ENCODE assay signal across 10 mouse cellular contexts in the genomic region with DNA sequence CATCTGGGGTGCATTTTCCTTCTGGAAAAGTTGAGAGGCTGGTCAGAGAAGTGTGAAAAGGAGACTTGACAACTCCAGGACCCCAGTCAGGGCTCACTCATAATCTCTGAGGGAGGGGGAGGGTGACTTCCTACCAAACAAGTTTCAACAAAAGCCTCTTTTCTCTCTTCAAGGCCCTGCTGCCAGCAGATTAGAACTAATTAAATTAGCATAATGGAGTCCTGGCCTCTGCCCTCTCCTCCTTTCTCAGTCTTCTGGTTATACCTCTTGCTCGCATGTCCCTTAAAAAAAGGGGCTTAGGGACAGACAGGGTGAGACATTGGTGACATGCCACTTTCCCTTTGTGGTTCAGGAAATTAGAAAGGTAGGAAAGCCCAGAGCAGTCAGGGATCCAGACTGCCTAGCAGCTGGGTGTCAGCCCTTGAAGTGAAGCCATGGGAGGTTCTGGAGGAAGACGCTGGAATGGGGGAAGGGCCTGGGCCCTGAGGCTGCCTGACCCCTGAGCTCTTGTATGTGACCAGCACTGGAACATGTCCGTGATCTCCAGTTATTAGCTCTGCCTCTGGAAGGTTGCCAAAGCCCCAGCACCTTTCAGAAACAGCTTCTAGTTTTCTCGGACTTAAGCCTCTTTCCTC. TPM values are rescaled to one million over a fixed set of nuclear protein-coding genes. Genes with fewer than 3 reads are reported as not detected.
DNase-seq lines count a peak whose midpoint lies in the region; ATAC-seq and TF ChIP-seq lines count a peak whose summit lies in the region.
"Had no signal": no experiment of that assay in that cellular context is flagged by ENCODE, and none has a peak within 500 bp of the region (broad histone marks: within the 10 kb centered on the region; RNA-seq: fewer than 3 reads in every experiment).

No protein-coding gene starts in this region.

- peak; percentile 48 for ATAC-seq in intestine, embryonic 14.5 days (replicated peaks; ENCODE audit: low FRiP score, low TSS enrichment, low read depth)
- ATAC-seq in intestine, postnatal 0 days = no peak
- peak; percentile 76 for ATAC-seq in forebrain, embryonic 11.5 days (replicated peaks; ENCODE audit: low FRiP score)
- no peak for ATAC-seq in limb, embryonic 14.5 days (ENCODE audit: low FRiP score, low read depth)

- H3K36me3 ChIP-seq in intestine, embryonic 14.5 days (ENCODE audit: control insufficient read depth, insufficient read depth, low read length) = no peaks in the 10 kb centered on the region
- no peaks in the 10 kb centered on the region for H3K36me3 ChIP-seq in intestine, postnatal 0 days (ENCODE audit: control insufficient read depth, insufficient read depth)
- no peaks in the 10 kb centered on the region for H3K36me3 ChIP-seq in forebrain, embryonic 11.5 days (ENCODE audit: control insufficient read depth, insufficient read depth, low read length)
- H3K36me3 ChIP-seq in limb, embryonic 14.5 days (ENCODE audit: control insufficient read depth, insufficient read depth, low read length) = peaks cover 2% of the 10 kb centered on the region; the same call in 1 of the 2 replicates

- H3K4me1 ChIP-seq in intestine, embryonic 14.5 days (replicated peaks; ENCODE audit: control insufficient read depth, insufficient read depth, low read length) = peaks cover 11% of the 10 kb centered on the region
- H3K4me1 ChIP-seq in intestine, postnatal 0 days (replicated peaks; ENCODE audit: control insufficient read depth, insufficient read depth, low read length) = no peaks in the 10 kb centered on the region
- peaks cover 13% of the 10 kb centered on the region for H3K4me1 ChIP-seq in brown adipose tissue, adult 24 weeks (ENCODE audit: control insufficient read depth, insufficient read depth, insufficient read length, low read length)
- H3K4me1 ChIP-seq in forebrain, embryonic 11.5 days (replicated peaks; ENCODE audit: control insufficient read depth, insufficient read depth, low read length) = peaks cover 17% of the 10 kb centered on the region
- peaks cover 29% of the 10 kb centered on the region for H3K4me1 ChIP-seq in limb, embryonic 14.5 days (ENCODE audit: control insufficient read depth, insufficient read depth, low read length)

- H3K9me3 ChIP-seq in intestine, embryonic 14.5 days (ENCODE audit: control insufficient read depth, low read length) = no peaks in the 10 kb centered on the region
- no peaks in the 10 kb centered on the region for H3K9me3 ChIP-seq in intestine, postnatal 0 days (ENCODE audit: control insufficient read depth)
- H3K9me3 ChIP-seq in forebrain, embryonic 11.5 days (ENCODE audit: control insufficient read depth, low read length) = no peaks in the 10 kb centered on the region
- no peaks in the 10 kb centered on the region for H3K9me3 ChIP-seq in limb, embryonic 14.5 days (ENCODE audit: control insufficient read depth, low read length)

- no peak for DNase-seq in intestine, embryonic 14.5 days (ENCODE audit: low spot score)
- peak; percentile 70 for DNase-seq in forebrain, embryonic 11.5 days (ENCODE audit: low spot score)
- DNase-seq in limb, embryonic 14.5 days (ENCODE audit: low spot score) = no peak
- DNase-seq in adipocyte (ENCODE audit: low spot score) = no peak
- no peak for DNase-seq in frontal cortex, postnatal 36 days (ENCODE audit: low spot score in 2 of 2)
- no peak for DNase-seq in spleen, postnatal 4 days (ENCODE audit: low spot score in 2 of 2)
- DNase-seq: cerebellum, postnatal 36 days had no signal

- peak overlapping the region; percentile 25; the same call in 1 of the 2 replicates for H3K27ac ChIP-seq in intestine, embryonic 14.5 days (ENCODE audit: low read depth)
- H3K27ac ChIP-seq in intestine, postnatal 0 days (ENCODE audit: low read depth, low read length) = no peak overlapping the region
- peak overlapping the region; percentile 18; the same call in 1 of the 2 replicates for H3K27ac ChIP-seq in brown adipose tissue, adult 24 weeks (replicated peaks; ENCODE audit: low read depth, low read length)
- peak overlapping the region; percentile 50; the same call in 1 of the 2 replicates for H3K27ac ChIP-seq in forebrain, embryonic 11.5 days (ENCODE audit: low read depth, low read length)
- no peak overlapping the region for H3K27ac ChIP-seq in limb, embryonic 14.5 days (replicated peaks; ENCODE audit: low read depth, low read length)

- 27% methylated on average over 4 of the region's 4 CpGs for WGBS in intestine, embryonic 14.5 days
- 46% methylated on average over 4 of the region's 4 CpGs for WGBS in intestine, postnatal 0 days
- 1% methylated on average over 4 of the region's 4 CpGs for WGBS in forebrain, embryonic 11.5 days
- WGBS in limb, embryonic 14.5 days = 14% methylated on average over 4 of the region's 4 CpGs

- no peak overlapping the region for H3K4me3 ChIP-seq in intestine, embryonic 14.5 days (ENCODE audit: low read depth, low read length)
- no peak overlapping the region for H3K4me3 ChIP-seq in intestine, postnatal 0 days (ENCODE audit: low read depth, low read length)
- H3K4me3 ChIP-seq in brown adipose tissue, adult 24 weeks (ENCODE audit: insufficient read depth, low read depth, low read length) = no peak overlapping the region
- no peak overlapping the region for H3K4me3 ChIP-seq in forebrain, embryonic 11.5 days (ENCODE audit: low read depth, low read length)
- H3K4me3 ChIP-seq in limb, embryonic 14.5 days (replicated peaks; ENCODE audit: low read length) = no peak overlapping the region

- H3K9ac ChIP-seq in intestine, embryonic 14.5 days (ENCODE audit: low read length) = no peak overlapping the region
- no peak overlapping the region for H3K9ac ChIP-seq in intestine, postnatal 0 days (ENCODE audit: low read depth, low read length)
- H3K9ac ChIP-seq in forebrain, embryonic 11.5 days (ENCODE audit: low read length) = no peak overlapping the region
- H3K9ac ChIP-seq in limb, embryonic 14.5 days (ENCODE audit: low read depth, low read length, severe bottlenecking) = 0 out of 2 replicates have a peak overlapping the region, but pooled peaks have one; percentile 21

- H3K27me3 ChIP-seq in intestine, embryonic 14.5 days (replicated peaks; ENCODE audit: control insufficient read depth, insufficient read depth, low read length) = no peaks in the 10 kb centered on the region
- no peaks in the 10 kb centered on the region for H3K27me3 ChIP-seq in intestine, postnatal 0 days (replicated peaks; ENCODE audit: control insufficient read depth, insufficient read depth, low read length)
- peaks cover 3% of the 10 kb centered on the region; the same call in 1 of the 2 replicates for H3K27me3 ChIP-seq in forebrain, embryonic 11.5 days (ENCODE audit: control insufficient read depth, insufficient read depth, low read length)
- no peaks in the 10 kb centered on the region for H3K27me3 ChIP-seq in limb, embryonic 14.5 days (ENCODE audit: control insufficient read depth, insufficient read depth, low read length)
- H3K27me3 ChIP-seq: CH12.LX had no signal

- no peak for TF ChIP-seq POLR2A in limb, embryonic 14.5 days (IDR thresholded peaks at IDR 0.05; ENCODE audit: borderline replicate concordance, extremely low read depth, insufficient read depth, insufficient read length)

- no peak overlapping the region for H3K4me2 ChIP-seq in intestine, embryonic 14.5 days (ENCODE audit: low read length)
- H3K4me2 ChIP-seq in intestine, postnatal 0 days (replicated peaks; ENCODE audit: low read depth) = no peak overlapping the region
- H3K4me2 ChIP-seq in forebrain, embryonic 11.5 days (ENCODE audit: low read depth, low read length, severe bottlenecking) = peak overlapping the region; percentile 11; the same call in 1 of the 2 replicates
- H3K4me2 ChIP-seq in limb, embryonic 14.5 days (replicated peaks; ENCODE audit: low read depth, low read length, severe bottlenecking) = no peak overlapping the region

- TF ChIP-seq CTCF in intestine, postnatal 0 days (IDR thresholded peaks at IDR 0.05; ENCODE audit: low read depth) = no peak

RNA-seq across cellular contexts. Expression of gene St6gal1, which starts 34.4 kb away (rescaled TPM):
- polyA plus RNA-seq in intestine, embryonic 14.5 days (2014; fragmentation: Nextera tagmentation; extraction: Ambion mirVana) = 22.4 and 26.7 TPM in 2 replicates
- polyA plus RNA-seq in intestine, postnatal 0 days (2015; fragmentation: Nextera tagmentation; extraction: Ambion mirVana) = 6.0 and 6.8 TPM in 2 replicates
- polyA plus RNA-seq in brown adipose tissue, adult 24 weeks (2012; ENCODE audit: insufficient read depth, insufficient read length, missing spikeins) = 7.3 and 8.6 TPM in 2 replicates
- 24.7 TPM in 2 replicates for polyA plus RNA-seq in forebrain, embryonic 11.5 days (2014; fragmentation: Nextera tagmentation; extraction: Ambion mirVana)
- 13.3 and 14.7 TPM in 2 replicates for polyA plus RNA-seq in limb, embryonic 14.5 days (2012; rRNA removed)
- polyA plus RNA-seq in limb, embryonic 14.5 days (2014; fragmentation: Nextera tagmentation; extraction: Ambion mirVana) = 16.8 and 20.6 TPM in 2 replicates

Comparison
In these comparisons a context has a peak if more than half of its experiments do, and no peak if none do; other contexts are left out.
1. ATAC-seq: peak in intestine, embryonic 14.5 days (single experiment) and forebrain, embryonic 11.5 days (single experiment); none in intestine, postnatal 0 days (single experiment) and limb, embryonic 14.5 days (single experiment).
2. H3K27ac ChIP-seq: peak in intestine, embryonic 14.5 days (single experiment), brown adipose tissue, adult 24 weeks (single experiment) and forebrain, embryonic 11.5 days (single experiment); none in intestine, postnatal 0 days (single experiment) and limb, embryonic 14.5 days (single experiment).